Mouse (Mus musculus) forebrain, embryonic 10.5 days (tissue): ENCODE results near the gene Prdm15. TPM values are rescaled to one million over a fixed set of nuclear protein-coding genes. Genes with fewer than 3 reads are reported as not detected.

Experiments
- DNase-seq: peaks from one replicate; pipeline ENCODE4 v3.0.0-alpha.2; 2017; ENCODE audit warnings: low spot score; ENCODE audit errors: extremely low spot score
- H3K27ac ChIP-seq: fragments of 300-500 bp; sonication (generic); 2 replicates; pipeline ENCODE4 v1.5.1; 2016; ENCODE audit warnings: mild to moderate bottlenecking
- H3K27me3 ChIP-seq: fragments of 300-500 bp; sonication (generic); 2 replicates; pipeline ENCODE4 v1.6.1; 2016; ENCODE audit warnings: mild to moderate bottlenecking; ENCODE audit not compliant: poor library complexity, severe bottlenecking
- H3K36me3 ChIP-seq: fragments of 300-500 bp; sonication (generic); replicated peaks from 2 replicates; pipeline ENCODE4 v1.6.1; 2016; ENCODE audit warnings: mild to moderate bottlenecking, moderate library complexity
- H3K4me1 ChIP-seq: fragments of 300-500 bp; sonication (generic); 2 replicates; pipeline ENCODE4 v1.6.1; 2016
- H3K4me3 ChIP-seq: fragments of 300-500 bp; sonication (generic); 2 replicates; pipeline ENCODE4 v1.5.1; 2016; ENCODE audit warnings: mild to moderate bottlenecking, moderate library complexity
- H3K9me3 ChIP-seq: fragments of 300-500 bp; sonication (generic); 2 replicates; pipeline ENCODE4 v1.6.1; 2016; ENCODE audit warnings: mild to moderate bottlenecking, moderate library complexity
- WGBS: fragments of 180-500 bp; shearing (Covaris S2); methylation state at CpG from one replicate; pipeline ENCODE4 v1.1.7; 2016; 5-methylcytosine and 5-hydroxymethylcytosine counted together
- microRNA-seq: library from miRNA; unstranded; fragments of <30 nt; microRNA quantifications from one replicate; pipeline ENCODE4, GENCODE M21; 2017
- polyA plus RNA-seq: library from polyadenylated mRNA; unstranded; fragments of >200 nt; fragmentation: Nextera tagmentation; extraction: Ambion mirVana; gene quantifications from 2 replicates; pipeline ENCODE4 v1.2.1, GENCODE M21; 2016

Gene Prdm15
- polyA plus RNA-seq, 1 experiment from 2014 or later, result 15.8 TPM

GRCm38 (mm10) chr16:97761782-97762181 lies 89.9 kb downstream of the Prdm15 start:
- Histone ChIP-seq H3K36me3 (no peaks in the 10 kb centered on the region), H3K4me1 (peaks cover 35% of the 10 kb centered on the region), H3K27me3 (peaks cover 72% of the 10 kb centered on the region), H3K9me3 (no peaks in the 10 kb centered on the region), H3K27ac (no peak overlapping the region), H3K4me3 (no peak overlapping the region)
- 40% methylated on average over 2 of the region's 2 CpGs for WGBS
- no peak for DNase-seq

GRCm38 (mm10) chr16:97759681-97760080 lies 92.0 kb downstream of the Prdm15 start:
- Histone ChIP-seq H3K27ac (no peak overlapping the region), H3K9me3 (no peaks in the 10 kb centered on the region), H3K27me3 (peaks cover 51% of the 10 kb centered on the region), H3K4me1 (peaks cover 35% of the 10 kb centered on the region), H3K4me3 (no peak overlapping the region), H3K36me3 (no peaks in the 10 kb centered on the region)
- DNase-seq, result no peak
- 19% methylated on average over 3 of the region's 3 CpGs for WGBS

DNA sequence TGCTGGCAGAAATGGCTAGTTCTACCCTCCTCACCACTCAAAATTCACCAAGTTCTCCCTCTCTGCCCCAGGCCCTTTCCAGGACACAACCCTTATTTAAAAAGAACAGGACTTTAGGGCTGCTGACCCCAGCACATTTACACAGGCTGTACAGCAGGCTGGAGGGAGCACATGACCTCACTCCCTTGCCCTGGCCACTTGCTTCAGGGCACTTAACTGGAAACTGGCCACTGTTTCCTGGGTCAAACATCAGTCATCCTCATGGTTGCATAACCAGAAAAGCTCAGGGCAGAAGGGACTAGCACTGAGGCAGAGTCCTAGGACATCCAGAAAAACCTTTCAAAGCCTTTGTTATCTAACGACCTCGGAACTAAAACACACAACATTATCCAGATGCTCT lies 93.4 kb downstream of the Prdm15 start:
- peaks cover 27% of the 10 kb centered on the region for H3K4me1 ChIP-seq
- DNase-seq, result no peak
- no peaks in the 10 kb centered on the region for H3K36me3 ChIP-seq
- H3K9me3 ChIP-seq, result no peaks in the 10 kb centered on the region
- H3K27me3 ChIP-seq, result peaks cover 37% of the 10 kb centered on the region
- H3K27ac ChIP-seq, result no peak overlapping the region
- H3K4me3 ChIP-seq, result no peak overlapping the region
- 91% methylated on average over 2 of the region's 2 CpGs for WGBS

GRCm38 (mm10) chr16:97756460-97756859 lies 95.2 kb downstream of the Prdm15 start:
- H3K4me3 ChIP-seq, result no peak overlapping the region
- WGBS, result 83% methylated on average over 2 of the region's 2 CpGs
- DNase-seq, result no peak
- no peaks in the 10 kb centered on the region for H3K36me3 ChIP-seq
- H3K27ac ChIP-seq, result no peak overlapping the region
- H3K4me1 ChIP-seq, result peaks cover 15% of the 10 kb centered on the region
- no peaks in the 10 kb centered on the region for H3K9me3 ChIP-seq
- H3K27me3 ChIP-seq, result peaks cover 19% of the 10 kb centered on the region

- DNase-seq, result no peak
- Histone ChIP-seq H3K27me3 (no peaks in the 10 kb centered on the region), H3K36me3 (no peaks in the 10 kb centered on the region), H3K4me3 (no peak overlapping the region), H3K27ac (no peak overlapping the region), H3K9me3 (no peaks in the 10 kb centered on the region), H3K4me1 (no peaks in the 10 kb centered on the region)
- 89% methylated on average over 3 of the region's 3 CpGs for WGBS
These were observed 99.2 kb downstream of the Prdm15 start for GRCm38 (mm10) chr16:97752316-97752941.

- no peaks in the 10 kb centered on the region for H3K27me3 ChIP-seq
- WGBS, result 89% methylated on average over 8 of the region's 8 CpGs
- H3K4me3 ChIP-seq, result no peak overlapping the region
- H3K27ac ChIP-seq, result no peak overlapping the region
- DNase-seq, result no peak
- no peaks in the 10 kb centered on the region for H3K4me1 ChIP-seq
- no peaks in the 10 kb centered on the region for H3K9me3 ChIP-seq
- H3K36me3 ChIP-seq, result no peaks in the 10 kb centered on the region
These were observed 99.8 kb downstream of the Prdm15 start for GRCm38 (mm10) chr16:97751884-97752283.

GRCm38 (mm10) chr16:97748421-97748820 lies 103.2 kb downstream of the Prdm15 start:
- 86% methylated on average over 6 of the region's 6 CpGs for WGBS
- Histone ChIP-seq H3K9me3 (no peaks in the 10 kb centered on the region), H3K27ac (no peak overlapping the region), H3K27me3 (no peaks in the 10 kb centered on the region), H3K36me3 (no peaks in the 10 kb centered on the region; the same call in 1 of the 2 replicates), H3K4me1 (no peaks in the 10 kb centered on the region), H3K4me3 (no peak overlapping the region)
- DNase-seq, result no peak

Small RNA genes within 50 kb of the gene (microRNA-seq; reads per million reads assigned to microRNA genes)
- not detected for gene Mir6964

Other genes with a start within 250 kb of the Prdm15 start
- 0.20 and 0.38 TPM in 2 replicates for gene Tmprss2, start 240.7 kb downstream of the Prdm15 start, polyA plus RNA-seq
- gene Ripk4, start 88.1 kb downstream of the Prdm15 start, polyA plus RNA-seq, result 3.5 and 3.6 TPM in 2 replicates
- 11.7 and 16.1 TPM in 2 replicates for gene C2cd2, start 110.7 kb upstream of the Prdm15 start, polyA plus RNA-seq
- gene Zbtb21, start 110.8 kb upstream of the Prdm15 start, polyA plus RNA-seq, result 15.9 and 17.4 TPM in 2 replicates
- 20.5 and 23.1 TPM in 2 replicates for gene B230307C23Rik, start 145.5 kb upstream of the Prdm15 start, polyA plus RNA-seq
- 39.2 and 42.5 TPM in 2 replicates for gene A630089N07Rik, start 230.6 kb upstream of the Prdm15 start, polyA plus RNA-seq